Mouse (Mus musculus) heart, postnatal 0 days (tissue): ENCODE measurements around the gene Dnm1. TPM values are rescaled to one million over a fixed set of nuclear protein-coding genes. Genes with fewer than 3 reads are reported as not detected.

Source experiments
- ATAC-seq: fragments of 200-750 bp; cut with Nextera tagmentation; 2 replicates; pipeline ENCODE4 v1.8.0; 2017; ENCODE audit warnings: low read depth, moderate number of reproducible peaks, moderate library complexity; ENCODE audit not compliant: insufficient read depth
- DNase-seq: peaks from one replicate; pipeline ENCODE4 v3.0.0-alpha.2; 2016; ENCODE audit warnings: low spot score
- H3K27ac ChIP-seq: fragments of 300-500 bp; sonication (generic); 2 replicates; pipeline ENCODE4 v1.5.1; 2014; ENCODE audit warnings: low read depth, mild to moderate bottlenecking
- H3K27me3 ChIP-seq: fragments of 300-500 bp; sonication (generic); 2 replicates; pipeline ENCODE4 v1.6.1; 2014; ENCODE audit warnings: low read length, mixed read lengths; ENCODE audit not compliant: control insufficient read depth, insufficient read depth
- H3K36me3 ChIP-seq: fragments of 300-500 bp; sonication (generic); replicated peaks from 2 replicates; pipeline ENCODE4 v1.6.1; 2014; ENCODE audit warnings: low read length, mixed read lengths; ENCODE audit not compliant: control insufficient read depth, insufficient read depth
- H3K4me1 ChIP-seq: fragments of 300-500 bp; sonication (generic); 2 replicates; pipeline ENCODE4 v1.6.1; 2014; ENCODE audit warnings: antibody characterized with exemption; ENCODE audit not compliant: control insufficient read depth, insufficient read depth
- H3K4me2 ChIP-seq: fragments of 300-500 bp; sonication (generic); 2 replicates; pipeline ENCODE4 v1.6.1; 2014; ENCODE audit warnings: low read depth, mild to moderate bottlenecking, low read length, moderate library complexity
- H3K4me3 ChIP-seq: fragments of 300-500 bp; sonication (generic); 2 replicates; pipeline ENCODE4 v1.5.1; 2014; ENCODE audit warnings: low read depth, low read length
- H3K9ac ChIP-seq: fragments of 300-500 bp; sonication (generic); replicated peaks from 2 replicates; pipeline ENCODE4 v1.6.1; 2014; ENCODE audit warnings: low read depth, low read length, mixed read lengths
- H3K9me3 ChIP-seq: fragments of 300-500 bp; sonication (generic); replicated peaks from 2 replicates; pipeline ENCODE4 v1.6.1; 2016; ENCODE audit warnings: low read length; ENCODE audit not compliant: control insufficient read depth
- CTCF ChIP-seq: IDR thresholded peaks from 2 replicates; pipeline ENCODE4 v1.5.1; 2016; ENCODE audit warnings: antibody characterized with exemption, control low read depth, low read depth
- EP300 ChIP-seq: IDR thresholded peaks from 2 replicates; pipeline ENCODE4 v1.6.1; 2016; ENCODE audit warnings: antibody characterized with exemption, low read depth
- WGBS: fragments of 180-500 bp; shearing (Covaris S2); extraction: QIAGEN DNeasy Blood & Tissue Kit; methylation state at CpG from one replicate; pipeline ENCODE4 v1.1.7; 2014; 5-methylcytosine and 5-hydroxymethylcytosine counted together
- polyA plus RNA-seq: library from polyadenylated mRNA; unstranded; fragments of >200 nt; fragmentation: Nextera tagmentation; extraction: Ambion mirVana; gene quantifications from 2 replicates; pipeline ENCODE4 v1.2.1, GENCODE M21; 2015
- total RNA-seq: library from RNA; depleted of rRNA; stranded (reverse); fragments of >200 nt; gene quantifications from 2 replicates; pipeline ENCODE4 v1.2.3, GENCODE M21; 2014; ENCODE audit warnings: low replicate concordance

Dnm1 gene
- total and polyA plus RNA-seq, 2 experiments from 2014 or later: 1.5 to 10.3 TPM

DNA sequence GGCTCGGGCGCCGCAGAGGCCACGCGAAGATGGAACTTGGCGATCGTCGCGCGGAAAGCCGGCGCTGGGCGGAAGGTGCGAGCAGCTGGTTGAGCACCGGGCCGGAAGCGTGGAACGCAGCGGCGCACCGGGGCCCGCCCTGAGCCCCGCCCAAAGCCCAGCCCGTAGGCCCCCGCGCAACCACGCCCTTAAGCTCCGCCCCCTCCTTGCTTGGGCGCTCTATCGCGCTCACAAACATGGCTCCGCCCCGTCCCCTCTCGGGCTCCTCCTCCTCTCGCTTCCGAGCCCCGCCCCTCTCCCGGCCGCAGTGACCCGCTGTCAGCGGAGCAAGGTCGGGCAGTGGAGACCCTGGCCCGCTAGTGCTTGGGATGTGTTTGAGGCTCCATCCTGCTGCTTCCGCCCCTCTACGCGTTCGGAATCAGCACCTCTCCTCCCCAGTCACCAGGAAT, 28.7 kb upstream of the Dnm1 start, which contains the start of gene 1110008P14Rik:
1110008P14Rik (minus strand) TSS at position 164 of the 449 bp plus-strand sequence.
- Histone ChIP-seq H3K9ac (peak within 1 kb of the TSS; percentile 32), H3K9me3 (no peaks in the 10 kb centered on the region), H3K36me3 (peaks cover 28% of the 10 kb centered on the region), H3K4me2 (peak within 1 kb of the TSS; percentile 71), H3K27me3 (peaks cover 6% of the 10 kb centered on the region; the same call in 1 of the 2 replicates), H3K4me1 (peaks cover 4% of the 10 kb centered on the region; the same call in 1 of the 2 replicates), H3K27ac (no peak within 1 kb of the TSS), H3K4me3 (peak within 1 kb of the TSS; percentile 52)
- ATAC-seq: peak; percentile 96
- DNase-seq: peak; percentile 90
- no peak for TF ChIP-seq EP300
- no peak for TF ChIP-seq CTCF
- under 1% methylated on average over 45 of the region's 47 CpGs for WGBS

DNA sequence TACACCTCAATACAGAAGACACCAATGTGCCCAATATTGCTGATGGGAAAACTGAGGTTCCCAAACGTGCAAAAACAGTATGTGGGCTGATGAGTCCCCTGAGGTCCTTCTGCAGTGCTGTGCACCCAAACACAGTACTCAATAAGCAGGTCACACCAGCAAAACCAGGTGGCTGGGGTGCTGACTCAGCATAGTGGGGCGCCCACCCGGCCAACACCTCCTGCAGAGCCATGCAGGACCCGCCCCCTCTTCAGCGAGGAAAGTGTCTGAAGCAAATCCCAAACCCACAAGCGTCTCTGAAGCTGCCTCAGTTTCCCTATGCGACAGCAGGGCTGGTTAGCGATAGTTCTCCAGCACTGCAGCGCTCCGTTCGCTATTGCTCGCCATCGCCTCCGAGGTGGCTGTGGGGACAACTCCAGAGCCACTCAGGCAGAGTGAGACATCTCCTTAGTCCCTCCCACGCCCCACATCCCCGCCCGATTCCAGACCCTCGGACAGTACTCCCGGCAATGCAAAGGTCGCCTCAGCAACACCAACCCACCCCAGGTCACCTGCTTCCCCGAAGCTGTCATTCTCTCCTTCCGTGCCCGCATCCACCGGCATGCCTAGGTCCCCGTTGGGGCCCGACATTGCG, 28.1 kb upstream of the Dnm1 start:
- peak overlapping the region; percentile 32 for H3K9ac ChIP-seq
- H3K9me3 ChIP-seq: no peaks in the 10 kb centered on the region
- peaks cover 34% of the 10 kb centered on the region for H3K36me3 ChIP-seq
- TF ChIP-seq CTCF: no peak
- no peak for TF ChIP-seq EP300
- H3K27me3 ChIP-seq: peaks cover 6% of the 10 kb centered on the region; the same call in 1 of the 2 replicates
- H3K27ac ChIP-seq: no peak overlapping the region
- H3K4me1 ChIP-seq: peaks cover 4% of the 10 kb centered on the region; the same call in 1 of the 2 replicates
- no peak for DNase-seq
- under 1% methylated on average over 27 of the region's 27 CpGs for WGBS
- peak overlapping the region; percentile 52 for H3K4me3 ChIP-seq
- peak; percentile 44 for ATAC-seq
- peak overlapping the region; percentile 71 for H3K4me2 ChIP-seq

- H3K4me3 ChIP-seq: no peak overlapping the region
- ATAC-seq (no peak), DNase-seq (no peak)
- H3K9me3 ChIP-seq: no peaks in the 10 kb centered on the region
- no peak overlapping the region for H3K9ac ChIP-seq
- 73% methylated on average over 7 of the region's 7 CpGs for WGBS
- H3K27ac ChIP-seq: no peak overlapping the region
- TF ChIP-seq CTCF (no peak), EP300 (no peak)
- no peak overlapping the region for H3K4me2 ChIP-seq
- H3K27me3 ChIP-seq: peaks cover 4% of the 10 kb centered on the region; the same call in 1 of the 2 replicates
- H3K36me3 ChIP-seq: peaks cover 45% of the 10 kb centered on the region
- H3K4me1 ChIP-seq: peaks cover 4% of the 10 kb centered on the region; the same call in 1 of the 2 replicates
Observed at GRCm38 (mm10) chr2:32380001-32380500, 26.9 kb upstream of the Dnm1 start.

DNA sequence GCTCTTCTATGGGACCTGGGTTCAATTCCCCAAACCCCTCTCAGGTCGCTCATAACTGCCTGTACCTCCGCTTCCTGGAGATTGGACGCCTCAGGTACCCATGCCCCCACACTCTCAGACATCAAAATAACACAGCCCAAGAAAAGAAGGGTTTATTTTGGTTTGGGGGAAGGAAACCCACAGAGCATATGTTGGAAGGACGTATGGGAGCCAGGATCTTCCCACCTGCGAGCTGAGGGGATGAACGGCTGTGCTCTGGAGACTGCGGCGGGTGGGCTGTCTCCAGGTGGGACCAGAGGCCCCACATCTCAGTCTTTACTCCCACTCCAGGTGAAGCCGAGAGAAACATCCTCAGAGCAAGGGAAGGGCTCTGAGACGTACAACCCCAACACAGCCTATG, 23.8 kb upstream of the Dnm1 start:
- H3K27me3 ChIP-seq: no peaks in the 10 kb centered on the region
- no peak overlapping the region for H3K4me3 ChIP-seq
- TF ChIP-seq EP300 (no peak), CTCF (no peak)
- DNase-seq: no peak
- H3K9ac ChIP-seq: no peak overlapping the region
- no peak overlapping the region for H3K4me2 ChIP-seq
- H3K36me3 ChIP-seq: peaks cover 68% of the 10 kb centered on the region
- H3K27ac ChIP-seq: no peak overlapping the region
- H3K9me3 ChIP-seq: no peaks in the 10 kb centered on the region
- WGBS: 97% methylated on average over 10 of the region's 10 CpGs
- no peak for ATAC-seq
- peaks cover 4% of the 10 kb centered on the region; the same call in 1 of the 2 replicates for H3K4me1 ChIP-seq

DNA sequence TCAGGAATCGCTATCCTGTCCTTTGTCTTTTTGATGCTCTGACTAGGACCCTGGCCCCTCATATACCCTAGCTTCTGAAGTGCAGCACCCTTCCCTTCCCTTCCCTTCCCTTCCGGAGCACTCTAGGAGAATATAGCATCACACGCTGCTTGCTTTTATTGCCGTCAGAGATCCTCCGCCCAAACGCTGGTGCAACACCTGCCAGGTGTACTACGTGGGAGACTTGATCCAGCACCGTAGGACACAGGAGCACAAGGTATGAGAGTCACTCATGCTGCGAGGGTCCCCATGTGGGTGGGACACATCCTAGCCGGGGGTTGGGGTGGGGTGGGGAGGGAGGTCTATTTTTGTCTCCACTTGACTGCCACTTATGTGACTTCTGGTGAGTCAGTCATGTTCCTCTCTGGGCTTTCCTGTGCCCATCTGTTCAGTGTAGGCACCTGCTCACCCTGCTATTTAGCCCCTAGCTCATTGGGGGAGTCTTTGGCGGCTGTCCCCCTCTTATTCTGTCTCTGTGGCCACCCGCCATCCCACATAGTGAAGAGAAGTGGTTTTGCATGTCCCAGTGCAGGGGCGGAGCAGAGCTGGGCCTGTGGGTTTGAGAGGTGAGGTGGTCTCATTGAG, 22.3 kb upstream of the Dnm1 start:
- no peak overlapping the region for H3K9ac ChIP-seq
- no peak for TF ChIP-seq CTCF
- TF ChIP-seq EP300: no peak

More for the DNA sequence above, 22.3 kb upstream of the Dnm1 start:
- Histone ChIP-seq H3K4me3 (no peak overlapping the region), H3K4me1 (no peaks in the 10 kb centered on the region), H3K4me2 (no peak overlapping the region), H3K27ac (no peak overlapping the region), H3K36me3 (peaks cover 82% of the 10 kb centered on the region), H3K9me3 (no peaks in the 10 kb centered on the region), H3K27me3 (no peaks in the 10 kb centered on the region)
- WGBS: 66% methylated on average over 13 of the region's 13 CpGs
- ATAC-seq (0 out of 2 replicates have a peak, but pooled peaks have one; percentile 14), DNase-seq (no peak)
